Mouse (Mus musculus): ENCODE measurements at regions not wholly inside any gene's neighbourhood (a gene's known extent, or its start where the extent isn't known, plus 50 kb on each side); places are given as distances from the start of the nearest gene placed in this dataset.
A peak's percentile ranks its signal among the peaks of the same experiment; 100 is the strongest.

DNA sequence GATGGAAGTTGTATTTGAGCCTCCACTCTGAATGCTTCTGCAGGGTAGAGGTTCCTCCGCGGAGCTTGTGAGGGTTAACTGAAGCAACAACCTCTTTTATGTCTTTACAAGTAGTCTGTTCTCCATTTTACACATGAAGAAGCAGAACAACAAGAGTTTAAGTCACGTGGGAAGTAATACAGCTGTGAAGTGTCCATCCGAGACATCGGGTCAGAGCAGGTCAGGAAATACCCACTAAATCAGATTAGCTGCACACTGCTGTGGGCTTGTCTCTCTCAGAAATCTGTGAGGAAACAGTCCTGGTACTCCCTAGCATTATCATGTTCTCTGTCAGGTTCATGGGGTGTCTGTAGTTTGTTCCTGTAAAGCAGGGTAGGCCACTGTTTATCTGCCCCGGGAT, 262.1 kb downstream of the Cog6 start:
- DNase-seq: no peak

DNA sequence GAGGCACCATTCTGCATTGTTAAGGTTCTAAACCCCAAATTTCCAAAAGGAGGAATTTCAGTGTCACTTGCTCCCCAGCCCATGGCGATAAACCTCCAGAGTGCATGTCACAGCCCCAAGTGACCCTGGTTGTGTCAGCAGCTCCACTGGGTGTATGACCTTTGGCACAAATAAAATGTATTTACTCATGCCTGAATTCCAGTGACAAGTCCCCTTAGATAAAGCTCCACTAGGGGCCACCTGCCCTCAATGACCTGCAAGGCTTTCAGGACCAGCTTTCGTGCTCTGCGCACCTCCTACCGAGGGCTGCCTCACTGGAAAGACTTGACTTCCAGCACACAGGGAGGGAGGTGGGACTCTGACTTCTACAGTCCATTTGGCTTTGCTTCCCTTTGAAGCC, 262.6 kb downstream of the Cog6 start:
- peak; percentile 5 for DNase-seq

DNA sequence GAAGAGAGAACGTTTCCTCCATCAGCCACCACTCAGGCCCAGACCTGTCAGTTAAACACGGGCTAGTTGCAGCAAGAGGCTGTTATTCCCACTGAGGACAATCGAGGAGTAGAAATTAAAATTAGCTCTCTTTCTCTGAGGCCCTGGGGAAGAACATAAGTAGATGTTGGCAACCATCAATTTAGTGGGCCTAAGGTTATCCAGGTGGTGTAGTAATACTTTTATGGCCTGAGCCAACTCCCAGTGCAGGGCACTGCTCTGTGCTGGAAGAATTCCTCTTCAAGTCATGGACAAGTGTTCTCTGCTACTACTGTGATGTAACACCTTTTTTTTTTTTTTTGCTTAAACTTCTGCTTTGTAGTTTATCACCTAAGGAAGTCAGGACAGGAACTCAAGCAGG, 270.1 kb downstream of the Cog6 start:
- no peak for DNase-seq

DNA sequence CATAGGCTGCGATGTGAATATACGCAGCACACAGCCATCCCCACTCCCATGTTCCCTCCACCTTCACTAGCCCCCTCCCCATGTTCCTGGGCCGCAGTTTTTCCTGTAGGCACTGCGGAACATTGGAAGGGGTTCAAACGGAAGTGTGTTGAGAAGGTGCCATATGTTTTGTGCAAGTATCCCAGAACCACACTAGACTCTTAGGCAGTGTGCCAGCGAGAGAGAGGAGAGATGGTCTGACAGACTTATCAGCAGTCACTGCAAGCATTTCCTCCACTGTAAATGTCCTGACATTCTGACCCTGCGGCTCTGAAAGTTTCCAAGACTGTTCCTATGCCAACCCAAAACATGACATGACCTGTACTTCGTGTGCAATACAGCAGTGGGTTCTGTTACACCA, 272.7 kb downstream of the Cog6 start:
- no peak for DNase-seq

DNA sequence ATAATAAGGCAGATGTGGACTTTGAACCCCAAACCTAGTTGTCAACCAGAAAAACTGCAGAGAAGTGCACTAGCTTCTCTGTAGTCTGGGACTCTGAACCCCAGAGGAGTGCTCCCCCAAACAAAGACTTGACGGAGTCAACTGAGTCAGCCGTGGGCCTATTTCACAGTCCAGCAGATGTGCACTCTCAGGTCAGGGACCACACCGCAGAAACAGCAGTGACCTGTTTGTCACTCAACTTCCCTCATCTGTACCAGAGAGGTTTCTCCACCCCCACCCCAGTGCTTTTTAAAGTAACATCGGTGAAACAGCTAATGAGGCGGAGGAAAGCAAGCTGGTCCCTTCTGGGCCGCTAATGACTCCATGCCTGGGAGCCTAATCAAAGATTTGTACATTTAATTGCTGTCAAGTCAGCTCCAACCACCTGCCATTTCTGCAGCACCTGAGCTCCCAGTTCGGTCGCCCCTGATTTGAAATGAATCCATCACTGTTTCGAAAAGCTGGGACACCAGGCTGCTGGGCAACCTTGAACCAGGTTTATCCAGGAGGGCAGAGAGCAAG, 276.5 kb downstream of the Cog6 start:
- no peak for DNase-seq

DNA sequence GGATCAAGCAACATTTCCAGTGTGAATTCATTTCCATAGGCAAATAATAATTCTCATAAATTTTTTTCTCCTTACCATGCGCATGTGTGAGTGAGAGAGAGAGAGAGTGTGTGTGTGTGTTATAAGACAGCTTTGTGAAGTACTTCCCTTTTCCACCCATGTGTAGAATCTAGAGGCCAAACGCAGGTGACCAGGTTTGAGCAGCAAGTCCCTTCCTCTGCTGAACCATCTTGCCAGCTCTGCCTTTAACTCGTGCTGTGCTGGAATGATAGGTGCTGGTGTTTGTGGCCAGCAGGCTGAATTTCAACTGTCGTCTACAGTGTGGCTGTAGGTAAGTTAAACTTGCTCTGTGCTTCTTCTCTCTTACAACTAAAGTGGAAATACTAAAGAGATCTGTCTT, 277.5 kb downstream of the Cog6 start:
- no peak for DNase-seq

DNA sequence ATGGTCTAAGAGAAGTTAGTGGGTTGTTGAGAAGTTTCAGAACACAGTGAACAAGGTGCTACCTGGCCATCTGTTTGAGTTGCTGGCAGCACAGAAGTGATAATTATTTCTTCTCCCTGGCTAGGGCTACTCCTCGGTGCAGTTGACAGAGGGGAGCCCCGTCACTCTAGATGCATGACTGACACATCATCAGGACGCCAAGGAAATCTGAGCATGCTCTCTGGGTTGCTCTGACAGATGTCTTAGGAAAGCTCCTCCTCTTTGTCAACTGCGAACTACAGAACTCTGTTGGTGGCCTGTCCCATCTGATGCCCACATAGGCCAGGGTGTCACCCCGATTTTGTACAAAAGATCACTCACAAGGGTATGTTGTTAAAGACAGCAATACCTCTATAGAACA, 278.7 kb downstream of the Cog6 start:
- DNase-seq: no peak

DNA sequence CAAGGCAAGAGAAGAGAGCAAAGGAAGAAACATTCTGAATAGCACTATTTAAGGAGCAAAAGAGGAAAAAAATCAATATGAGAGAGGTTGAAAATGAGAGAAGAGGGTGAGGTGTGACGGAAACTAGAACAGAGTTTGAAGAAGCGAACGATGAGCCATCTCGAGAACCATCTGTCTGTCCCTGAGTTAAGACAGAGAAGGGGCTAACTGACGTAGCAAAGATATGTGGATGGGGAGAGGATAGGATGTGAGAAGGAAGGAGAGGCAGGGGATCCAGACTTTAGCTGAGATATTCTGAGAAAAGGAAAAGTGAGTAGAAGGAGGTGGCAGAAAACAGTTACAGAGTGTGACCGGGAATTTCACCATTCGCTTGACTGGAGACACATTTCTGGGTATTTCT, 281.1 kb downstream of the Cog6 start:
- DNase-seq: no peak

DNA sequence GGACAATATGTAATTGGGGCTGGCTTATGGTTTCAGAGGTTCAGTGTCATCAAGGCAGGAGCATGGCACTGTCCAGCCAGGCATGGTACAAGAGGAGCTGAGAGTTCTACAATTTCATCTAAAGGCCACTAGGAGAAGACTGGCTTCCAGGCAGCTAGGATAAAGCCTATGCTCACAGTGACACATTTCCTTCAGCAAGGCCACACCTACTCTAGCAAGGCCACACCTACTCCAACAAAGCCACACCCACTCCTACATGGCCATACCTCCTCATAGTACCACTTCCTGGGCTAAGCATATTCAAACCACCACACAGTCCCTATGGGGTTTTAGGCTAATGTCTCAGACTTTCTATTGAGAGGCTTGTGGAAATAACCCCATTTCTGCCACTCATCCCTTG, 285.1 kb downstream of the Cog6 start:
- no peak for DNase-seq

DNA sequence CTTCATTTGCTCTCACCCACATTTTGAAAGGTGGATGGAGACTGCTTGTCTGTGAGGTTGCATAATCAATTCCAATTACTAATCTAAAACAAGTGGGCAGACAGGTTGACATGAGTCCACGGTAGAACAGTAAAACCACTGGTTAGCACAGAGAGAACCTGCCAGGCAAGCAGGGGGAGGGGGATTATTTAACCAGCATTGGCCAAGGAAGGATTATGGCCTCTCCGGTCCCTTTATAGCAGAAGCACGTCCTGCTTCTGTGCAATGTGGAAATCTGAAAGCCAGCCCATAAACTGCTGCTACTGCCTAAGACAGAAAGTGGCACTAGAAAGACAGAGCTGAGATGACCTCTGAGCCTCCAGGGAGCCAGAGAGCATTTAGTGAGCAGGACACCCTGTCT, 285.5 kb downstream of the Cog6 start:
- no peak for DNase-seq

DNA sequence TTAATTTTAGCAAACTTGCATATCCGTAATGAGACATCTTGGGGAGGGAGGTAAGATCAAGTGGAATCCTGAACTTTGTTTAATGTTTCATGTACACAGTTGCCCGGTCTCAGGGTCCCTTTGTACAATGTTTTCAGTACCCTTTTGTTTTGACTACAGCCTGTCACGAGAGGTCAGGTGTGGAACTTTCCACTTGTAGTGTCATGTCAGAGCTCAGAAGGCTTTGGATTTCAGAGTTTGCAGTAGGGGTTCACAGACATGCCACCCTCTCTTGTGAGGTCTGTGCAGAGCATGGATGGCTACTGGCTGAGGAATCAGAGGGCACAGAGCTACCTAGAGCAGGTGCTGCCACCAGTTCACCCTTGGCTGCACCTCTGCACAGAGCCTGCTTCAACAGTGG, 287.3 kb downstream of the Cog6 start:
- DNase-seq: no peak

DNA sequence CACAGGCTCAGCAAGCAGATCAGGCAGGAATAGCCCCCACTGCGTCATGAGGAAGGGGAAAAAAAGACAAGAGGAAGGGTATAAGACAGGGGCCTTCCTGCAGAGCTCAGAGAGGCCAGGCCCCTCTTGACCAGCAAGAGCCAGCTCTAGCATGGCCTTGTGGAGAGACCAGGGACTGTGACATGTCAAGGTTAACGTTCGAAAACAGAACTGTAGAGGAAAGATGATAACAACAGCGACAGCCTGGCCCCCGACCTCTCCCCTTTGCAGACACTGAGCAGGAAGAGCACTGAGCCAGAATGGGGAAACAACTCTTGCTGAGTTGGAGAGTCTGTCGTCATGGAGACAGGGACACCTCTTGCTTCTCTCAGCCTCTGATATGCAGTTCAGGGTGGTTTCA, 288.2 kb downstream of the Cog6 start:
- DNase-seq: no peak

DNA sequence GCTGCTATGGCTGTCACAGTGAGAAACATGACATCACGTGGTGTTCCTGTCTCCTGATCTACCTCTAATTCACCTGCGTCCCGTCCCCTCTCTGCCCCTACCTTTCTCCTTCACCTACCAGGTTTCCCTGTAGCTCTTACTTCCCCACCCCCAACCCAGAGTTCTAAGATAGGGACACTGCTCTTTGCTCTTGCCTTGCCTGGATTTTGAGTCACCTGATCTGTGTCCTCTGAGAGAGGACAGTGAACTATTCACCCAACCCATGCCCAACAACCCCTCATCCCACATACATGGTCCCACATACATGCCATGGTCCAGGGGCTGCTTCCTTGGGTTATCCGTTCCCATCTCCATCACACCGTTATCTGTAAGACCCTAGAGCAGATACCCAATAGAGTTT, 288.6 kb downstream of the Cog6 start:
- DNase-seq: no peak

DNA sequence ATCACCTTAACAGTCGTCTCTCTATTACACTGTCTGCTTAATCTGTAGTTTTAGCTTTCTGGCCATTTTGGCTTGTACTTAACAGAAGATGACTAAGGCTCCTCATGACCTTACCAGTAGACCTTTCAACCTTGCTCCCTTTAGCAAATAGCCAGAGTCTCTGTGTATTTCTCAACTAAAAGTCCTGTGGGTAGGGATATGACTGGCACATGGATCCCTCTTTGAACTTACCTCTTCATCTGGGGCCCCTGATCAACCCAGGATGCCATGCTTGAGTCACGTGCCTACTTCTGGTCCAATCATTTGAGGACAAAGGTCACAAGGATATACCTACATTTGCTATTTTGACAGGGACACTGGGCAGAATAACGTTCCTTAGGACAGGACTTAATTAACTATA, 292.7 kb downstream of the Cog6 start:
- DNase-seq: no peak

DNA sequence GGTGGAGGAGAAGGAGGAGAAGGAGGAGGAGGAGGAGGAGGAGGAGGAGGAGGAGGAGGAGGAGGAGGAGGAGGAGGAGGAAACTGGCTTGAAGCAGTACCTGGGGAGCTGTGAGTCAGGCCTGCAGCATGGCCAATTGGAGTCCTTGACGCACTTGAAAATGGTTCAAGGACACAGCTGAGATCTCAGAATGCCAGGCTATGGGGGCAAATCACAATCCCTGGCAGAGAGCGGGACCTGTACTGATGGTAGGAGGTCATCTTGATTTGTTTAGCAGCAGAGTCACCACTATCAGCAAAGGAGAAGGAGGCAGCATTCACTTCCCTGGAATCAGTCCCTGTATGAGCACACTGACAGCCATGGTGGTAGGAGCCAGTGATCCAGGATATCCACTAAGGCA, 294.1 kb downstream of the Cog6 start:
- DNase-seq: no peak

DNA sequence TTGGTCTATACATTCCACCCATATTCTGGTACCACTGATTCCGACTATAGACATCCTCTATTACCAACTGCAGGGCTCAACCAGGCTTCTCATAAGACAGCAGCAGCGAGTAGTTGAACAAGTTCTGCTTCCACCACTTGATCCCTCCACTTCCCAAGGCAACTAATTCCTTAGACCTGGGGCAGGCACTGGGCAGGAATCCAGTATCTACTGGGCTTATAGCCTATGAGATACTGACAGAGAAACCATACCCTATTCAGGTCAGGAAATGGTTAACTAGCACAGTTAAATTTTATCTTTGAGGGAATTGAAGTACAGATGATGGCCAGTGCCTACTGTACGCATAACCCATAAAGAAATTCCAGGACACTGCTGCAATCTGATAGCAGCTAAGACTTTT, 297.9 kb downstream of the Cog6 start:
- no peak for DNase-seq

DNA sequence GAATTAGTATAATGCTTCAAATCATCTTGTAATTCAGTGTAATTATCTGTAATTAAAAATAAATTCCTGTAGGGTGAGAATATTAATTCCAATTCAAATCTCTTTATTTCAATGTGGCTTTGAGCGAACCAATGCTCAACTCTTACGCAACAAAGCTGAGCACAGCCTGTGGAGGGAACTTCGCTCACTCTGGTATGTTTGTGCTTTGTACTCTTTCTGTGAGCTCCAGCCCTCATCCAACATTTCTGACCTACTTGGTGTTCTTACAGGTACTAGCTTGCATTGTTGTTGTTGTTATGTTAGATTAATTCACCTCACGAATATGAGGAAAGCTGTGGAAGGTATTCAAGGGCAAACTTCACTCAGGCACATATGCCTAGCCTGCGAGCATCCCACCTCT, 299.7 kb downstream of the Cog6 start:
- DNase-seq: no peak

DNA sequence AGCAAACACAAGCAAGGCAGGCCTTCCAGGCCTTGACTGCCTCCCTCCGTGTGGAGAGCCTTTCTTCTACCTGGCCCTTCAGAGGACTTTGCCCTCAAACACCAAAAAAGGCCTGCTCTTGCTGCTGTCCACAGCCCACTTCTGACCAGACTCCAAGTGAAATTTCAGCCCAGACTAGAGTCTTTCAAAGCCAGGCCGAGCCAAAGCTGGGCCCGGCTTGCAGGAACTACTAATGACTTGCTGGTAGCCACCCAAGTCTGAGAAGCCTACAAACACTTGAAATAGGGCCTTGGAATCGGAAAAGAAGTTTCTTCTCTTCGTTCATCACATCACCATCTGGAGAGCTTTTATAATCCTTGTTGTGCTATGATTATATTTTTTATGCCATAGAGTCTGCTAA, 304.9 kb downstream of the Cog6 start:
- DNase-seq: no peak

DNA sequence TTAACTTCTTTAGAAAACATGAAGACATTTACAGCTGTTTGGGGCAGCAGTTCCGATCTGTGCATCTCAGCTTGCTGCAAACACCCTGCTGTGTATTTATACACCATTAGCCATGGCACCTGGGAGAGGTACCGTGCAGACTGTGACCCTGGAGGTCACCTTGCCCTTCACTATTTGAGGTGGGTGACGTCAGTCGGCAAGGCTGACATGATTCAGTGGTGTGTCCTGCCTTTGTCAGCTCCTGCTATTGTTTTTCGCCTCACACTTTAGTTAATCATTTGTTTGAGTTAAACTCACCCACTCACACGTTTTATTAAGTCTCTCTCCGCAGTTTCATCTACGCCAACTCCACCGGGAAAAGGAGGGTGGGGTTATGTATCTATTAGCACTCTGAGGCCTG, 305.9 kb downstream of the Cog6 start:
- no peak for DNase-seq

DNA sequence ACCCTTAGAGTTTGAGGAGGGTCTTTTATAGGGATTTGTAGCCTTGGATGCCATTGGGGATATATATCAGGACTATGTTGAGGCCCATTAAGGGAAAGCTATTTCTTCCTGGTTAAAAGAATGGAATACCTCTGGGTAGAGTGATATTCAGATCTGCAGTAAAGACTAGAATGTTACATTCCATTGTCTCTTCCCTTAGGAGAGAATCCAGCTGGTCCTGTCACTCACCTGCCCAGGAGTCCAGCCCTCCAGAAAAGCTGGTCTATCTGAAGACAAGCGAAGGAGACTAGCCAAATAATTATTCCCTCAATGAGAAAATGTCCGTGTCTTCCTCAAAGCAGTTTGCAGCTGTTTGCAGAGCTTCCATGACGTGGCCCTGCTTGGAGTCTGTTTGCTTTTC, 308.3 kb downstream of the Cog6 start:
- no peak for DNase-seq

DNA sequence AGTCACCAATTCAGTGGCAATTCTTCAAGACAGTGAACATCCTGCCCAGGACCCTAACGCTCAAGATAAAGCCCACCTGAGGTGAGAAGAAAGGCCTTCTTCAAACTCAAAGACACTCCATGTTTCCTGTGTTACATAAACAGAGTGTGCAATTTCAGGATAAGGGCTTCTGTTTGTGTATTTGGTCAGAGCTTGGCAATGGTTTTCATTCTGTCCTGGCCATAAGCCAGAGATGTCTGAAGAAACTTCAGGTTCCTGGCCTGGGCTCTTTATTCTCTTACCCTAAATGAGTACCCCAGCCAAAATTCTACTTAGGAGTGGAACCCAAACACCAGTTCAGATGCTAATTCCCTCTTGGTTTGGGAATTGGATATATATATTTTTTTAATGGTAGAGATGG, 308.7 kb downstream of the Cog6 start:
- DNase-seq: no peak

DNA sequence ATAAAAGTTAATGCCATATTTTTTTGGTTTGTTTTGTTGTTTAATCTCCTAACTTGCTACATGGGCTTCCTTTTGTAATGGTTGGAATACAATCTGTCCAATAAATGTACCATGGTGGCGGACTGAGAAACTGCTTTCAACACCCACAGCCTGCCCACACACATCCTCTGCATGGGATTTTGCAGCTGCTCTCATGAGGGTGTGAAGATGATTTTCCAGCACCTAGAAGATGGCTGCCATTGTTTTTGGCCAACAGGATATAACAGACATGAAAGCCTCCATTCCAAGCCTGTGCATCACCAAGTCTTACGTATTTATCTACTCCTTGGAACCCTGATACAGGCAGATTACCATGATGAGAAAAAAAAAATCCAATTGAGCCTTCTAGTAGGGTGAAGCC, 310.4 kb downstream of the Cog6 start:
- DNase-seq: no peak

DNA sequence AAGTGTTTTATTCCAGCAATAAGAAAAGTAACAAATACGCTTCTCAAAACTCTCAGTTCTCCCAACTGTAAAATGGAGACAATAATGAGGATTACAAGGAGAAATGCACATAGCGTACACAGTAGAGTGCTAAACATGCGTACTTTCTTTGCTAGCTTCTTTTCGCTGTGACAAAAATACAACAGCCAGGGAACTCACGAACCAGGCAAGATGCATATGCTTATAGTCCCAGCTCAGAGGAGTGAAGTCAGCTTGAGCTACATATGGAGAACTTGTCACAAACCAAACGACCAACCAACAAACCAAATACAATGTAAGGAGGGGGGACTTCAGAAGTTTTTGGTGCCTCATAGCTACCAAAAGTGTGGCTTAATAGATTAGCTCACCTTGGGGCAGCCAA, 313.3 kb downstream of the Cog6 start:
- no peak for DNase-seq

DNA sequence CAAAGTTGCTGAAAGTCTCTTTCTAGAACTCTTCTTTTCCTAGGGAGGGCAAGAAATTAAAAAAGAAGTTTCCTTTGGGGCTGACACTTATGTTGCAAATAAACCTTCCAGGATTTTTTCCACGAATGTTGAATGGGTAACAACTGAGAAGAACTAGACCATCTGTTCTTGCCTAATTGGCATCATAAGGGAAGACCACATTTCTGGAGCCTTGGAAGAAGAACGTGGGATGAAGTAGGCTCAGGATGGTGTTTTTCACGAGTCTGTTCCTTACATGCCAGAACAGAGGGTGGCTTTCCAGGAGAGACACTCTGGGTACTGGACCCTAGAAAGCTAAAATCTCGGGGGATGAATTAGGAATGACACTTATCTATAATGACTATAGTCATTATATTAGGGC, 314.1 kb downstream of the Cog6 start:
- no peak for DNase-seq

DNA sequence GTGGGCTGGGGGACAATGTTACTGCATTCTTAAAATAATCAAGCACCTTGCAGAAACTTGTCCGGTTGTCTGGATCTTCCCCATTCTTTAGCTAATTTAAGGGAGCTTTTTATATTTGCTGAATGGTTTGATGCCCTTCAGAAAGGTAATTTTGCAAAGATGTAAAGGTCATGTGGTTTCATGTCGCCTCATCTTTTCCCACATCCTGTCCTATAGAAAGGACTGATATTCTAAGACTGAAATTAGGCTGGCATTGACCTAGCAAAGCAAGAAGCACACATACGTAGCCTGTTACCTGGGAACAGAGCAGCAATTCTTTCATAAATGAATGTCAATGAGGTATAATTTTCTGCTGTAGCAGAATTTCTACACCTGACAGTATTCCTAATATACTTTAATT, 315.4 kb downstream of the Cog6 start:
- no peak for DNase-seq

DNA sequence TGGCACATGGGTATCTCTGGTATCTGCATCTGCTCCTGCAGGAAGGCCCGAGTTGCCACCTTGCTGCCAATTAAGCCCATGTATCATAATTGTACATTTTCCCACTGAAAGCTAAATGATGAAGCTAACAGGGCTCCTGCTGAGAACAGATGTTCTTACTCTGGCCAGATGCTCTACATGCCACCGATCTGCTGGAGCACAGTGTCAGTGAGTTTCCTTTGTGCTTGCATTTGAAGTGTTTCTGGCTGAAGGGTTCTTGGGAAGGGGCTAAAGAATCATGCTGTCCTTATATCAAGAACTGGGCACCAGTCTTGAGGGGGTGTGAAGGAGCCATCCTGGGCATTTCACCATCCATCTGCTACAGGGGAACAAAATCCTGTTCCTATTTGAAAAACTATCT, 323.2 kb downstream of the Cog6 start:
- DNase-seq: no peak
